Mouse (Mus musculus) midbrain, embryonic 13.5 days (tissue): Measurements from ENCODE around the gene AC170998.1. TPM values are rescaled to one million over a fixed set of nuclear protein-coding genes. Genes with fewer than 3 reads are reported as not detected.

Source experiments
- ATAC-seq: fragments of 200-750 bp; cut with Nextera tagmentation; 2 replicates; pipeline ENCODE4 v1.8.0; 2017; ENCODE audit warnings: mild to moderate bottlenecking, moderate TSS enrichment, moderate library complexity
- H3K27ac ChIP-seq: fragments of 300-500 bp; sonication (generic); 2 replicates; pipeline ENCODE4 v1.5.1; 2015; ENCODE audit warnings: inconsistent platforms, mild to moderate bottlenecking, moderate library complexity
- H3K27me3 ChIP-seq: fragments of 300-500 bp; sonication (generic); 2 replicates; pipeline ENCODE4 v1.6.1; 2015; ENCODE audit warnings: mild to moderate bottlenecking, inconsistent platforms
- H3K36me3 ChIP-seq: fragments of 300-500 bp; sonication (generic); 2 replicates; pipeline ENCODE4 v1.6.1; 2015; ENCODE audit warnings: mild to moderate bottlenecking, inconsistent platforms
- H3K4me1 ChIP-seq: fragments of 300-500 bp; sonication (generic); replicated peaks from 2 replicates; pipeline ENCODE4 v1.6.1; 2015; ENCODE audit warnings: inconsistent platforms
- H3K4me2 ChIP-seq: fragments of 300-500 bp; sonication (generic); replicated peaks from 2 replicates; pipeline ENCODE4 v1.6.1; 2015; ENCODE audit warnings: moderate library complexity, mild to moderate bottlenecking, inconsistent platforms
- H3K4me3 ChIP-seq: fragments of 300-500 bp; sonication (generic); replicated peaks from 2 replicates; pipeline ENCODE4 v1.5.1; 2015; ENCODE audit warnings: mild to moderate bottlenecking, inconsistent platforms
- H3K9ac ChIP-seq: fragments of 300-500 bp; sonication (generic); replicated peaks from 2 replicates; pipeline ENCODE4 v1.6.1; 2015; ENCODE audit warnings: mild to moderate bottlenecking, inconsistent platforms
- H3K9me3 ChIP-seq: fragments of 300-500 bp; sonication (generic); 2 replicates; pipeline ENCODE4 v1.6.1; 2016; ENCODE audit warnings: mild to moderate bottlenecking, inconsistent platforms
- WGBS: fragments of 180-500 bp; shearing (Covaris S2); methylation state at CpG from one replicate; pipeline ENCODE4 v1.1.7; 2015; 5-methylcytosine and 5-hydroxymethylcytosine counted together
- polyA plus RNA-seq: library from polyadenylated mRNA; unstranded; fragments of >200 nt; fragmentation: Nextera tagmentation; extraction: Ambion mirVana; gene quantifications from 2 replicates; pipeline ENCODE4 v1.2.1, GENCODE M21; 2015

AC170998.1 gene
- polyA plus RNA-seq: 1.8 and 2.3 TPM in 2 replicates

DNA sequence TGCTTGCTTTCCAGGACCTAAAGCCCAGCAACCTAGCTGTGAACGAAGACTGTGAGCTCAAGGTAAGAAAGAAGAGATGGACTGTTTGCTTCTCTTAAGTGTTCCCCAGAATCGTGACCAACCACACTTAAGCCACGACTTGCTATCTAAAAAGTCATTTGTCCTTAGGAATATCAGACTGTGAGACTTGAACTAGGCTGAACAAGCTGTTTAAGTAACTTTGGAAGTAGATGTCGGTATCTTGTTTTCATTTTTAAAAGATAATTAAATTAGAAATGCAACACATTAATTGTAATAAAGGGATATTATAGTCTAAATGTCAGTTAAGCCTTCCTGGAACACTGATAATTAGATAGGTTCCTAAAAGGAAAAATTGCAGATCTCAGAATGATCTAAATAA lies at the start of gene AC170998.1:
Gene AC170998.1 (plus strand): TSS at position 301 of the 400 bp plus-strand sequence.
- Histone ChIP-seq H3K27ac (no peak within 1 kb of the TSS), H3K36me3 (peaks cover 82% of the 10 kb centered on the region), H3K27me3 (no peaks in the 10 kb centered on the region), H3K4me3 (no peak within 1 kb of the TSS), H3K4me1 (no peaks in the 10 kb centered on the region), H3K9ac (no peak within 1 kb of the TSS), H3K9me3 (no peaks in the 10 kb centered on the region), H3K4me2 (no peak within 1 kb of the TSS)
- 94% methylated on average over 4 of the region's 4 CpGs for WGBS
- no peak for ATAC-seq

DNA sequence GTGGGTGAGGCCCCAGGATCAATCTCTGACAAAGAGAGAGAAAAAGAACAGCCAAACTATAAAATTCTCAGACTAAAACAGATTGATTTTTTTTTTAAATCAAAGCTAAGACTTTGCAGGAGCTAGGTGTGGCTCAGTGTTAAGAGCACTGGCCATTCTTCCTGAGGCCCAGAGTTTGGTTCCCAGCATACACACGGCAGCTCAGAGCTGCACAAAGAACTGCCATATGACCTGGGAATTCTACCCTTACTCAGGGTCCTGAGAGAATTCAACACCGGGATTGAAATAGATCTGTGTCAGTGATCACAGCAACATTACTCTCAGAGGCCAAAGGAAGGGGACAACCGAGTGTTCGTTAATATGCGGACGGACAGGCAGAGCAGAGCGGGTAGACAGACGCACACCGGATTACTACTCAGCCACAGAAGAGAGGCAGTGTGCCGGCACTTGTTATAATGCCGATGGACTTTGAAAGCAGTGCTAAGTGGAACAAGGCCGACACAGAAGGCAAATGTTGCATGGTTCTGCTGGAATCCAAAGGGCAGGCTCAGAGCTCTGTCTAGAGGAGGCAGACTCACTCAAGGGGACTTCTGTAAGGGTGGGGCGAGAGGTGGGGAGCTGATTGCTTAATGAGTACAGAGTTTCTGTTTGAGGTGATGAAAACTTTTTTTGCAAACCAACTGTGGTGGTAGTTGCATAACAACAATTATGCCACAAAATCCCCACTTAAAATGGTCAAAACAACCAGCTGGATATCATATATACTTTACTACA lies 43.4 kb upstream of the AC170998.1 start:
- ATAC-seq: no peak
- H3K4me2 ChIP-seq: no peak overlapping the region
- no peak overlapping the region for H3K4me3 ChIP-seq
- H3K36me3 ChIP-seq: no peaks in the 10 kb centered on the region
- no peaks in the 10 kb centered on the region for H3K9me3 ChIP-seq
- H3K27me3 ChIP-seq: no peaks in the 10 kb centered on the region
- 65% methylated on average over 13 of the region's 13 CpGs for WGBS
- no peak overlapping the region for H3K9ac ChIP-seq
- no peaks in the 10 kb centered on the region for H3K4me1 ChIP-seq
- H3K27ac ChIP-seq: no peak overlapping the region

DNA sequence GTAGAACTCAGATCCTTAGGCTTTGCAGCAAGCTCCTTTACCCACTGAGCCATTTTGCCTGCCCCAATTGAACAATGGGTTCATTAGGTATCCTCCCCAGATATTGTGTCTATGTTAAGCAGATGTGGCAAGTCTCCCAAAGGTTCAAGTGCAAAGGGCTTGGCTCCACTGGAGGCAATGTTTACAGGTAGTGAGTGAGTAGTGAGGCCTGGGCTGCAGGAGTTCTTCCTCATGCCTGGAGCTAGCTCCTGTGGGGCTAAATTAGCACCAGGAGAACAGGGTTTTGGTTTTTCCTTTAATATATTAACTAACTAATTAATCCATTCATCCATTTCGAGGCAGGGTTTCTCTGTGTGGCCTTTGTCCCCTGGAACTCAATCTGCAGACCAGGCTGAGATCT lies 42.3 kb upstream of the AC170998.1 start:
- Histone ChIP-seq H3K4me2 (no peak overlapping the region), H3K9ac (no peak overlapping the region), H3K27ac (no peak overlapping the region), H3K27me3 (peaks cover 5% of the 10 kb centered on the region), H3K36me3 (no peaks in the 10 kb centered on the region), H3K4me3 (no peak overlapping the region), H3K9me3 (no peaks in the 10 kb centered on the region), H3K4me1 (no peaks in the 10 kb centered on the region)
- ATAC-seq: no peak
- WGBS: 61% methylated on average over 1 of the region's 1 CpGs

- H3K27ac ChIP-seq: no peak overlapping the region
- no peaks in the 10 kb centered on the region for H3K36me3 ChIP-seq
- H3K4me2 ChIP-seq: no peak overlapping the region
- H3K9ac ChIP-seq: no peak overlapping the region
- no peaks in the 10 kb centered on the region for H3K9me3 ChIP-seq
- peaks cover 5% of the 10 kb centered on the region for H3K4me1 ChIP-seq
- no peak for ATAC-seq
- H3K4me3 ChIP-seq: no peak overlapping the region
- peaks cover 13% of the 10 kb centered on the region for H3K27me3 ChIP-seq
- WGBS: 50% methylated on average over 19 of the region's 19 CpGs
Observed at GRCm38 (mm10) chr17:28684631-28685030, 41.3 kb upstream of the AC170998.1 start.

GRCm38 (mm10) chr17:28687354-28687753 lies 38.5 kb upstream of the AC170998.1 start:
- H3K36me3 ChIP-seq: no peaks in the 10 kb centered on the region
- ATAC-seq: no peak
- no peak overlapping the region for H3K9ac ChIP-seq
- peaks cover 16% of the 10 kb centered on the region for H3K27me3 ChIP-seq
- no peaks in the 10 kb centered on the region for H3K9me3 ChIP-seq
- peaks cover 13% of the 10 kb centered on the region for H3K4me1 ChIP-seq
- H3K27ac ChIP-seq: no peak overlapping the region
- no peak overlapping the region for H3K4me2 ChIP-seq
- WGBS: 47% methylated on average over 4 of the region's 4 CpGs
- H3K4me3 ChIP-seq: no peak overlapping the region

DNA sequence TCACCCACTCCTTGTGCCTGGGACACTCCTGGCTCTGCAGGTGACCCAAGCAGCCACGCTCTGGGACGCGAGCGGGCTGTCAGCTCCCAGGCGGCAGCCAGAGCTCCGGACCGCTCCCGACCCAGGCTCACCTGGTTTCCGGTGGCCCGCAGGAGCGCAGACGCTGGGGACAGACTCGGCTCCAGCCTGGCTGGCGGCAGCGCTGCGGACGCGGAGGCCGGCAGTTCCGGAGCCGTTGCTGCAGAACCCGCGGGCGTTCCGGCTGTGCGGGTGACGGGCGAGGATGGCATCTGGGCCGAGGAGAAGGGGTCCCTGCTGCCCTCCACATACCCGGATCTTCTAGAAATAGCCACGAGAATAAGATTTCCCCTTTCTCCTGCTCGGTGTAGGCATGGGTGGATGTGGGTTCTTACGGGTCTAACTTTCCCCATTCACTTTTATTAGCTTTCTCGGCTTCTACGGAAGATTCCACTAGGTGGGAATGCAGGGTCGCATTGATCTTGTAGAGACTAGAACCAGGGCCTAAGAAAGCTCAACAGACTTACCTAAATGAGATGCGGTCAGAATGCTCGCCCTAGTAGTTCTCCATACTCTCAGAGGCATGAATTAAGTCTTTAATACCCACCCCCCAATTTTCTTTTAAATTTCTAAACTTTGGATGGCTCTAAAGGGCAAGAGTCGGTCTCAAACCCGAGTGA lies 36.1 kb upstream of the AC170998.1 start, which contains the start of gene Slc26a8:
Gene Slc26a8 (minus strand): TSS at position 648 of the 698 bp plus-strand sequence.
- Histone ChIP-seq H3K27ac (peak within 1 kb of the TSS; percentile 97), H3K9ac (peak within 1 kb of the TSS; percentile 91), H3K36me3 (no peaks in the 10 kb centered on the region), H3K9me3 (no peaks in the 10 kb centered on the region), H3K4me1 (peaks cover 32% of the 10 kb centered on the region), H3K4me2 (peak within 1 kb of the TSS; percentile 80), H3K27me3 (peaks cover 16% of the 10 kb centered on the region), H3K4me3 (peak within 1 kb of the TSS; percentile 74)
- ATAC-seq: no peak
- WGBS: 10% methylated on average over 40 of the region's 40 CpGs

DNA sequence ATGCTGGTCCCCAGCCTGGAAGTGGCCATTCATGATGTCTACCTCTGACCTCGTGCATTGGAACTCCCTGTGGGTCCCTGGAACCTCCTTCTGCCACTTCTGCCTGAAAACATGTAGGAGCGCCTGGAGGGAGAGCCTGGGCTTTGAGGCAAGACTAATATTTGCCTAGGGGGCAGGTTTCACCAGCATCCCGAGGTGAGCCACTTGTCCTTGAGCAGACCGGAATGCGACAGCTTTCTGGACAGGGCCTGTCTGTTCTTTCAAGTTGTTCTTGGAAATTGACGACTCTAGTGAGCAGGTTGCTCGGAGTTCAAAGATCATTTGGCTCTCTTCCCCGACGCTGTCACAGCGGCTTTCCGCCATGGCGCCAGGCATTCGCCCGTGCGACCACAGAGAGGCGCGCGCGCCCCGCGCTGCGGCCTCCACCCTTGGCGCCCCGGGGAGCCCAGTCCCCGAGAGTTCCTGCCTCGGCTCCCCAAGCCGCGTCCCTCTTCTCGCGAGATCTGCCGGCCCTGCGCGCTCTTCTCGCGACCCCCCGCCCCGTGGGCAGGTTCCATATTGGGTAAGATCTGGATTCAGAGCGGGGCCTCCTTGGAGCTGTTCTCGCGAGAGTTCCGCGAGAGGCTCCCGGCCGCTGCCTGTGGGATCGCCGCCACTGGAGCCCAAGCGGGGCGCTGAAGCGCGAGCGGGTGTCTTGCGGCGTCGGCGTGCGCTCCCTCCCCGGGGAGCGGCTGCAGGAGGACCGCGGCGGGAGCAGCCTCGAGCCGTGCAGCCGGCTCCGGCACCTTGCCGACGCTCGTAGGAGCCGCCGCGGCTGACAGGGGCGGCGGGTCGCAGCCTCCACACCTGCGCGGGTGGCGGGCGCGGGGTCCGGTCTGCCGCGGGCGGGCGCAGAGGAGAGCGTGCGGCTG lies 34.9 kb upstream of the AC170998.1 start, which contains the start of gene Mapk14:
Gene Mapk14 (plus strand): TSS at position 554 of the 911 bp plus-strand sequence.
- no peaks in the 10 kb centered on the region for H3K36me3 ChIP-seq
- under 1% methylated on average over 85 of the region's 86 CpGs for WGBS
- peak within 1 kb of the TSS; percentile 91 for H3K9ac ChIP-seq
- peak within 1 kb of the TSS; percentile 74 for H3K4me3 ChIP-seq
- peaks cover 32% of the 10 kb centered on the region for H3K4me1 ChIP-seq
- ATAC-seq: peak; percentile 96
- H3K4me2 ChIP-seq: peak within 1 kb of the TSS; percentile 76
- peak within 1 kb of the TSS; percentile 97 for H3K27ac ChIP-seq
- peaks cover 16% of the 10 kb centered on the region for H3K27me3 ChIP-seq
- no peaks in the 10 kb centered on the region for H3K9me3 ChIP-seq

- peaks cover 38% of the 10 kb centered on the region for H3K4me1 ChIP-seq
- under 1% methylated on average over 52 of the region's 53 CpGs for WGBS
- peak; percentile 74 for ATAC-seq
Observed at GRCm38 (mm10) chr17:28691687-28692340, 34.1 kb upstream of the AC170998.1 start.

DNA sequence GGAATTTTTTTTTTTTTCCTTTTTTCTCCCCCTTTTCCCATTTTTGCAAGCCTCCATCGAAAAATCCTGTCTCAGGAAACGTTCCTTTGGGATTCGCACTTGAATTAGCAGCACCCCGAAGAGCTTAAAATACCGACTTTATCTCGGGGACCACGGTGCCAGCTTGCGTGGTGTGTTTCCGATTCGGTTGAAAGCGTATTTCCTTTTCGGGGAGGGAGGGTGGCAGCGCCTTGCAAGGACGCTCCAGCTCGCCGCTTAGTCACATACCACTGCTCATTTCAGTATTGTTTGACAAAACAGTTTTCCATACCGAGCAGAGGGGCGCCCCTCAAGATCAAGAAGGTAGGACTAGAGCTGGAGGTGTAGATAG lies 33.6 kb upstream of the AC170998.1 start:
- Histone ChIP-seq H3K27ac (peak overlapping the region; percentile 97), H3K4me1 (peaks cover 43% of the 10 kb centered on the region), H3K9me3 (no peaks in the 10 kb centered on the region), H3K9ac (peak overlapping the region; percentile 91), H3K4me2 (peak overlapping the region; percentile 76), H3K4me3 (peak overlapping the region; percentile 74), H3K36me3 (no peaks in the 10 kb centered on the region), H3K27me3 (peaks cover 16% of the 10 kb centered on the region)
- no peak for ATAC-seq
- under 1% methylated on average over 18 of the region's 18 CpGs for WGBS

More at GRCm38 (mm10) chr17:28691687-28692340, 34.1 kb upstream of the AC170998.1 start:
- Histone ChIP-seq H3K4me2 (peak overlapping the region; percentile 76), H3K36me3 (no peaks in the 10 kb centered on the region), H3K4me3 (peak overlapping the region; percentile 74), H3K9me3 (no peaks in the 10 kb centered on the region), H3K27me3 (peaks cover 16% of the 10 kb centered on the region), H3K9ac (peak overlapping the region; percentile 91), H3K27ac (peak overlapping the region; percentile 97)

DNA sequence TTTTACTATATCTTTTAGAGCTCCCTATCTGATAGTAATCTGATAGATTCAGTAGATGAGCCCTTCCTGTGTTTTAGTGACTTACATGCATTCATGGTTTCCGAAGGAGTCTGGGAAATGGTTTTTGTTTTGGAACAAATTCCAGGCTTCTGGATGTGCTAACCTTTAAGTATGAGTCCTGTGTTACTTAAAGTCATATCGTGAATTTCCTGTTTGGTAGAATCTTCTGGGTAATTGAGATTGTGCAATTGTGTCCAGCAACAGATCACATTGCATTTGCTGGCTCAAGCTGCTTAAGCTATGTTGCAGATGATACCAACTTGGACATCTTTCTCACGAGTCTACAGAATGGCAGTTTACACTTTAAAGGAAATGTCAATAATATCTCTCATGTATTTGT lies 32.8 kb upstream of the AC170998.1 start:
- no peaks in the 10 kb centered on the region for H3K9me3 ChIP-seq
- WGBS: 56% methylated on average over 3 of the region's 3 CpGs
- H3K4me3 ChIP-seq: peak overlapping the region; percentile 74
- no peak overlapping the region for H3K27ac ChIP-seq
- H3K27me3 ChIP-seq: peaks cover 16% of the 10 kb centered on the region
- H3K9ac ChIP-seq: peak overlapping the region; percentile 91
- H3K4me2 ChIP-seq: peak overlapping the region; percentile 76
- ATAC-seq: no peak
- no peaks in the 10 kb centered on the region for H3K36me3 ChIP-seq
- peaks cover 51% of the 10 kb centered on the region for H3K4me1 ChIP-seq

DNA sequence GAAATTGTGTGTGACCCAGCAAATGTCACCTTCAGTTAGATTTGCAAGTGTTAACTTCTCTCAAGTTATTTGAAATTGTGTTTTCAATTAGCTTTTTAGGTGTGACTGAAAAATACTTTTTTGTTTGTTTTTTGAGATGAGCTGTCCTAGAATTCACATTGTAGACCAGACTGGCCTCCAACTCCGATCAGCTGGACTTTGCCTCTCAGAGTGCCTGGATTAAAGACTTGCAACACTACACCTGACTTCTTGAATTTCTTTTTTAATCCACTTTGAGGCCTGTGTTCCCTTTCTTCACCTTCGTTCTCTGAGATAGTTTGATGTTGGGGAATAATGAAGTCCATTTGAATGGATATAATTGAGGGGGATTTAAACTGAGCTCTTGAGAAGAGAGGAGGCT lies 31.8 kb upstream of the AC170998.1 start:
- Histone ChIP-seq H3K9me3 (no peaks in the 10 kb centered on the region), H3K27ac (no peak overlapping the region), H3K9ac (peak overlapping the region; percentile 47; the same call in 1 of the 2 replicates), H3K4me1 (peaks cover 56% of the 10 kb centered on the region), H3K4me3 (no peak overlapping the region), H3K36me3 (no peaks in the 10 kb centered on the region), H3K4me2 (no peak overlapping the region), H3K27me3 (peaks cover 9% of the 10 kb centered on the region)
- no peak for ATAC-seq
- WGBS: 53% methylated on average over 2 of the region's 2 CpGs
